Mouse (Mus musculus) lung, adult 2 months (tissue): ENCODE results near the gene Il23r. TPM values are rescaled to one million over a fixed set of nuclear protein-coding genes. Genes with fewer than 3 reads are reported as not detected.
A peak's percentile ranks its signal among the peaks of the same experiment; 100 is the strongest.
"Not testable (repeated sequence)": the region's sequence is repeated elsewhere in the genome, so short reads cannot be mapped to it uniquely, and the experiment has no call there.

ENCODE experiments used
- DNase-seq: peaks from one replicate; pipeline ENCODE4 v3.0.0; 2022
- H3K4me1 ChIP-seq: fragments of 200-500 bp; 2 replicates; pipeline ENCODE4 v1.6.1; 2011; ENCODE audit warnings: low read length; ENCODE audit not compliant: control insufficient read depth, insufficient read depth
- H3K4me3 ChIP-seq: fragments of 200-500 bp; replicated peaks from 2 replicates; pipeline ENCODE3; 2011; ENCODE audit warnings: low read depth, mild to moderate bottlenecking, control low read depth, low read length; ENCODE audit errors: extremely low read depth
- CTCF ChIP-seq: fragments of 200-500 bp; IDR thresholded peaks from 2 replicates; pipeline ENCODE4 v1.5.1; 2011; ENCODE audit warnings: mild to moderate bottlenecking, low read length, control low read depth; ENCODE audit not compliant: insufficient read depth
- POLR2A ChIP-seq: fragments of 200-500 bp; IDR thresholded peaks from 2 replicates; pipeline ENCODE4 v1.6.1; 2011; ENCODE audit warnings: low read depth, mild to moderate bottlenecking, control low read depth, low read length, borderline replicate concordance; ENCODE audit errors: extremely low read depth
- WGBS: fragments of 180-500 bp; shearing (Covaris S2); methylation state at CpG from one replicate; pipeline ENCODE4 v1.1.7; 2018; 5-methylcytosine and 5-hydroxymethylcytosine counted together
- polyA plus RNA-seq: library from polyadenylated mRNA; depleted of rRNA; stranded (reverse); fragments of >200 nt; gene quantifications from 2 replicates; pipeline ENCODE4 v1.2.3, GENCODE M21; 2012

The Il23r gene
- polyA plus RNA-seq, 1 experiment: 0.11 TPM

GRCm38 (mm10) chr6:67510752-67511151 lies 19.1 kb upstream of the Il23r start:
- TF ChIP-seq CTCF (0 out of 2 replicates have a peak, but pooled peaks have one; percentile 2), POLR2A (no peak)
- DNase-seq: peak; percentile 62
- Histone ChIP-seq H3K4me3 (no peak overlapping the region), H3K4me1 (no peaks in the 10 kb centered on the region)

- not testable (repeated sequence) for DNase-seq, H3K4me1 ChIP-seq, H3K4me3 ChIP-seq
- WGBS: 93% methylated on average over 2 of the region's 6 CpGs
Measured at GRCm38 (mm10) chr6:67501938-67502337, 10.3 kb upstream of the Il23r start.

DNA sequence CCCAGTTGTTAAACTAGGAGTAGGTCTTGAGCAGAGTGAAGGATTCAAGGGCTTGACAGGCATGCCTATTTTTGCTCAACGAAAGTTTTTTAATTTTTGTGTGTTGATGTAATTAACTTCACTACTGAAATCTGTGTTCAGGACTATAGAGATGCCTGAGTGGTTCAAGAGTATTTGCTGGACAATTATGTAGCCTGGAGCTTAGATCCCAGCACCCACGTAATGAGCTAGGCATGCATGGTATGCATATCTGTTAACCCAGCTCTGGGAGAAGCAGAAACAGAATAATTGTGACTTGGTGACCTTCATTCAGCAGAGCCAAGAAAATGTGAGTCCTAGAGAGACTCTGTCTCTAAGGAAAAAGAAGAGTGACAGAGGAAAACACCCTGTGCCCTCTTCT lies 10.6 kb downstream of the Il23r start:
- peak; percentile 9 for DNase-seq
- H3K4me1 ChIP-seq: no peaks in the 10 kb centered on the region
- TF ChIP-seq CTCF (no peak), POLR2A (no peak)
- WGBS: 48% methylated on average over 2 of the region's 2 CpGs
- no peak overlapping the region for H3K4me3 ChIP-seq

DNA sequence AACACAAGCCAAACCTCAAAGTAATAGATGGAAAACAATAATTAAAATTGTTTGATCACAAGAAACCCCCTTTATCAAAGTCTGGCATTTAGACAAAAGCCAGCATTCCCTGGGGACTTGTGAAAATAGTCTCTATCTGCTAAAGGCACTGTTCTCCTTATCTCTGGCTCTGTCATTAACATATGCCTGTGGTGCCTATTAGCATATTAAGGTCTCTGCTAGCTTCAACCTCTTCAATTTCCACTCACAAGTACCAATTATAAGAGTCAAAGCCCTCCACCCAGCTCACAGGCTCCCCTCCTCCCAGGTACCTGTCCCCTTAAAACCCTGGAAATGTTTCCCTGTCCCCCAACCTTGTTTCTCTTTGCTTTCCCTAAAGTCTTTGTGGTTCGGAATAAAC lies 20.4 kb downstream of the Il23r start:
- Histone ChIP-seq H3K4me3 (no peak overlapping the region), H3K4me1 (no peaks in the 10 kb centered on the region)
- DNase-seq: no peak
- TF ChIP-seq POLR2A (no peak), CTCF (no peak)
- WGBS: 18% methylated on average over 1 of the region's 1 CpGs

DNA sequence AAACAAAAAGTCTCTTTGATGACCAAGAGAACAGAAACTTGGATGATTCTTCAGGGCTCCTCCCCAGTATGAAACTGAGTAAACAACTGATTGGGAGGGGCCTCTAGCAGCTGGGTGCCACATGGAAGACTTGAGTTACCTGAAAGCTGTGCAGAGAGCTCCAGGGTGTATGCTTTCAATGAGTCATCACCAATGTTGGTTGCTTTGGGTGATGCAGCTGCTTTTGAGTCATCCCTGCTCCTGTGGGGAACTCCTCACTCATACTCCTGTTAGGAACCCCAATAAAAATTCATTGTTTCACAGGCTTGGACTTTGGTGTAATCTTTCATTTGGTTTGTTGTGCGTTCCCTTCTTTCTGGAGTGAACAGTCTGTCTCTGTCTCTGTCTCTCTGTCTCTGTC lies 32.2 kb downstream of the Il23r start:
- 91% methylated on average over 1 of the region's 1 CpGs for WGBS
- TF ChIP-seq POLR2A: no peak
- no peak for TF ChIP-seq CTCF
- no peak for DNase-seq
- Histone ChIP-seq H3K4me1 (no peaks in the 10 kb centered on the region), H3K4me3 (no peak overlapping the region)

DNA sequence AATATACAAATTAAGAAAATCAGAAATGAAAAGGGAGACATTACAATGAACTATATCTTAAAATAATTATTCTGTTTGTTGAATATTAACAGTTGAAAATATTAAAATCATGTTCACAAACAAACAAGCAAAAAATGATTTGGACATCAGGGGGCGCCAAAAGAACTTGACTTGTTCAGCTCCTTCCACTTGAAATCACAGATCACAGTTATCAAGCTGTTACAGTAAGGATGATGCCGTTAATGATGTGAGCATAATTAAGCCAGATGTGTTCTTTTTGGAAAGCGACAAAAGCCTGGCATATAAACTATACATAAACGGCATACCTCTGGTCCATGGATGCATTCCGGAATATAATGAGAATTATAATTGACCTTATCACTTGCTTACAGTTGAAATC lies 40.3 kb downstream of the Il23r start:
- Histone ChIP-seq H3K4me1 (no peaks in the 10 kb centered on the region), H3K4me3 (no peak overlapping the region)
- DNase-seq: no peak
- TF ChIP-seq CTCF (no peak), POLR2A (no peak)
- 46% methylated on average over 5 of the region's 5 CpGs for WGBS

GRCm38 (mm10) chr6:67445866-67446265 lies 45.8 kb downstream of the Il23r start:
- Histone ChIP-seq H3K4me3 (no peak overlapping the region), H3K4me1 (no peaks in the 10 kb centered on the region)
- TF ChIP-seq CTCF: no peak
- no peak for TF ChIP-seq POLR2A
- no peak for DNase-seq
- 78% methylated on average over 1 of the region's 1 CpGs for WGBS

GRCm38 (mm10) chr6:67443124-67443523 lies 48.5 kb downstream of the Il23r start:
- no peak for TF ChIP-seq POLR2A
- no peak for TF ChIP-seq CTCF
- H3K4me3 ChIP-seq: no peak overlapping the region
- H3K4me1 ChIP-seq: no peaks in the 10 kb centered on the region; the same call in 1 of the 2 replicates
- no peak for DNase-seq
- WGBS: 87% methylated on average over 6 of the region's 6 CpGs

GRCm38 (mm10) chr6:67437814-67438385 lies 53.8 kb downstream of the Il23r start:
- TF ChIP-seq POLR2A (no peak), CTCF (no peak)
- Histone ChIP-seq H3K4me3 (no peak overlapping the region), H3K4me1 (no peaks in the 10 kb centered on the region; the same call in 1 of the 2 replicates)
- WGBS: 26% methylated on average over 3 of the region's 3 CpGs
- no peak for DNase-seq

DNA sequence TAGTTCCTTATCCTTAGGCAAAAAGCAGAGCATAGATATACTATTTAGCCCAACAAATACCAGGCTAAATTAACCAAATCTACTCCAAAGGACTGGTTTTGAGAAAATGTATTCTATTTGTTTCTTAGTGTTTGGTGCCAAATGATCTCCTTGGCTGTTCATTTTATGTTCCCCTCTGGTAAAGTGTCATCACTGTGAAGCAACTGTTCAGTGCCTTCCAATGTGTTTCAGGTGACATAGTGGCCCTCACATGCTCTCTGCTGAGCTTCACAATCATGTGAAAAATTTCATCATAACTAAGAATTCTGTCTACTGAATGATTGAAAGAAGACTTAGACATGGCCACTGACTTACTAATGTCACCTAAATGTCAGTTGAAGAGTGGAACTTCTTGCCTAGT lies 54.6 kb downstream of the Il23r start:
- no peak overlapping the region for H3K4me3 ChIP-seq
- no peaks in the 10 kb centered on the region; the same call in 1 of the 2 replicates for H3K4me1 ChIP-seq
- no peak for TF ChIP-seq CTCF
- no peak for TF ChIP-seq POLR2A
- no peak for DNase-seq
